Mouse (Mus musculus): ENCODE measurements at regions not wholly inside any gene's neighbourhood (a gene's known extent, or its start where the extent isn't known, plus 50 kb on each side); places are given as distances from the start of the nearest gene placed in this dataset.

DNA sequence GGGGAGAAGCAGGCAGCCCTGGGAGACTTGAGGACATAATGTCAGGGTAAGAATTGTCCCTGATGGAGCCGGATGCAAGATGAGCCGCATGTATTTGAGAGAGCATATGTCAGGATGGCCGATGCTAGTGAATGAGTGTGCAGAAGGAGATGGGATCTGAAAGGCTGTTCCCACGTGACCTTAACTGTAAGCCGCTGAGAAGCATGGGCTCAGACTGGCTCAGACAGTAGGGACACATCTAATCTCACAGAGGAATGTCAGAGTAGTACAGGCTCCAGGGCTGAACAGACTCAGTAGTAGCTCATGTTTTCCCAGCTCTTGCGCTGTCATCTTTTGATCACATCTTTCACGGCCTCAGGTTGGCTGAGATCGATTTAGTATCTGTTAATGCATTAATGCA is 145.4 kb downstream of the Rsl24d1 start:
- Histone ChIP-seq H3K4me2 (no peak overlapping the region), H3K27ac (no peak overlapping the region), H3K9me3 (replicated peaks) (no peaks in the 10 kb centered on the region), H3K36me3 (no peaks in the 10 kb centered on the region), H3K4me1 (no peaks in the 10 kb centered on the region), H3K9ac (no peak overlapping the region), H3K4me3 (no peak overlapping the region), H3K27me3 (replicated peaks) (no peaks in the 10 kb centered on the region)
- no peak for ATAC-seq
- WGBS (ENCODE audit: insufficient replicate concordance) = 72% methylated on average over 8 of the region's 8 CpGs

DNA sequence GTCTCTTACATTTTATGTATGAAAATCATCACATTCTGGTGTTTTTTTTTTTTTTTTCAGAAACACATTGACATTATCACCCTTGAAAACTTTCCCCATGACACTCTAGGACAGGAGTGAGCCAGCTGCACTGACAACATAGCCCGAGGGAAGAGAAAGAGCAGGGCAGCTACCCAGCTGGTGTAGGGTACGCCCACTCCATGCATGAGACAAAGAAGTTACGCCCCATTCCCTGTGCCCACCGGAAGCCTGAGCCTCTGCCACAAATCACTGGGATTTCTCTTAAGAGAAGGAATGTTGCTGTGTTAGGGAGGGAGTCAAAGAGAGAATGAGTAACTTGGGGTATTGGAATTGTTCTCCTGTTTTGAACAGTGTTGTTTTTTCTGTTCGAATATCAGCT is 149.5 kb downstream of the Rsl24d1 start:
- Histone ChIP-seq H3K4me1 (no peaks in the 10 kb centered on the region), H3K4me2 (no peak overlapping the region), H3K9ac (no peak overlapping the region), H3K27ac (no peak overlapping the region), H3K4me3 (no peak overlapping the region), H3K9me3 (replicated peaks) (no peaks in the 10 kb centered on the region), H3K27me3 (replicated peaks) (no peaks in the 10 kb centered on the region), H3K36me3 (no peaks in the 10 kb centered on the region)
- WGBS (ENCODE audit: insufficient replicate concordance) = 51% methylated on average over 5 of the region's 5 CpGs
- no peak for ATAC-seq

GRCm38 (mm10) chr9:73270249-73270648 is 157.0 kb downstream of the Rsl24d1 start:
- H3K4me2 ChIP-seq = no peak overlapping the region
- H3K27ac ChIP-seq = no peak overlapping the region
- ATAC-seq = no peak
- WGBS (ENCODE audit: insufficient replicate concordance) = 72% methylated on average over 5 of the region's 5 CpGs
- no peak overlapping the region for H3K9ac ChIP-seq
- no peak overlapping the region for H3K4me3 ChIP-seq
- H3K27me3 ChIP-seq (replicated peaks) = no peaks in the 10 kb centered on the region
- no peaks in the 10 kb centered on the region for H3K36me3 ChIP-seq
- no peaks in the 10 kb centered on the region for H3K4me1 ChIP-seq
- no peaks in the 10 kb centered on the region for H3K9me3 ChIP-seq (replicated peaks)

DNA sequence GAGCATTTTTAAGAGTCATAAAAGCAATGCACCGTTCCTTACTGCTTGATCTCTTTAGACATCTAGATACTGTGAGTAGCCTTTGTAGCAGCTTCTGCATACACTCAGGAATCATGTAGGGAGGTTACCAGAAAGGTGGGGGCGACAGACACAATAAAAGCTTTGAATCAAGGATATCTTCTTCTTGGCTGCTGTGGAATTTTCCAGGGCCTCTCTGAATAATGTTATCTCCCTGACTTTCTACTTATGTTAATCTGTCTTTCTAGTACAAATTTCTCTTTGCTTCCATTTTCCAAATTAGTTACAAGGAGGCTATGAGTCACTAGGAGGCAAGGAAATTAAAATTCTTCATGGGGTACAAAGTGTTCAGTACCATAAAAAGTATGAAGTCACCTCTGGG is 159.4 kb downstream of the Rsl24d1 start:
- no peak overlapping the region for H3K4me3 ChIP-seq
- 55% methylated on average over 2 of the region's 2 CpGs for WGBS (ENCODE audit: insufficient replicate concordance)
- ATAC-seq = no peak
- H3K9me3 ChIP-seq (replicated peaks) = no peaks in the 10 kb centered on the region
- no peaks in the 10 kb centered on the region for H3K27me3 ChIP-seq (replicated peaks)
- H3K36me3 ChIP-seq = no peaks in the 10 kb centered on the region
- no peak overlapping the region for H3K4me2 ChIP-seq
- no peaks in the 10 kb centered on the region for H3K4me1 ChIP-seq
- H3K27ac ChIP-seq = no peak overlapping the region
- H3K9ac ChIP-seq = no peak overlapping the region

DNA sequence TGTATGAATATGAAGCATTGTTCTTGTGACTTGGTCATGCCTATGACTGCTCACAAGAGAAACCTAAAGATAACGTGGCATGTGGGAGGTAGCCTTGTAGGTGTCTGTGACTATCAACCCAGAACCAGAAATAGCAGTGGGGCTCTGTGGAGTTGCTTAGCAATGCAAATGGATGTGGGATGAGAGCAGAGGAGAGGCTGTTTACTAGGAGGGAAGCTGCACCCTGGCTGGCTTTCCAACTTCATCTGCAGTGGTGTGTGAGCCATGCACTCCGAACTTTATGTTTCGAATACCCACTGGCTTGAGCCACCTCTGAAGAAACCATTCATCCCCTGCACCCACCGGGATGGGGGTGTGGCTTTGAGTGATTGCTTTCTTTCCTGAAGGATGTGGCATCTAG is 160.5 kb downstream of the Rsl24d1 start:
- H3K4me3 ChIP-seq = no peak overlapping the region
- H3K9ac ChIP-seq = no peak overlapping the region
- no peak overlapping the region for H3K27ac ChIP-seq
- no peaks in the 10 kb centered on the region for H3K27me3 ChIP-seq (replicated peaks)
- H3K4me1 ChIP-seq = no peaks in the 10 kb centered on the region
- H3K9me3 ChIP-seq (replicated peaks) = no peaks in the 10 kb centered on the region
- H3K4me2 ChIP-seq = no peak overlapping the region
- 66% methylated on average over 4 of the region's 4 CpGs for WGBS (ENCODE audit: insufficient replicate concordance)
- ATAC-seq = no peak
- H3K36me3 ChIP-seq = no peaks in the 10 kb centered on the region

DNA sequence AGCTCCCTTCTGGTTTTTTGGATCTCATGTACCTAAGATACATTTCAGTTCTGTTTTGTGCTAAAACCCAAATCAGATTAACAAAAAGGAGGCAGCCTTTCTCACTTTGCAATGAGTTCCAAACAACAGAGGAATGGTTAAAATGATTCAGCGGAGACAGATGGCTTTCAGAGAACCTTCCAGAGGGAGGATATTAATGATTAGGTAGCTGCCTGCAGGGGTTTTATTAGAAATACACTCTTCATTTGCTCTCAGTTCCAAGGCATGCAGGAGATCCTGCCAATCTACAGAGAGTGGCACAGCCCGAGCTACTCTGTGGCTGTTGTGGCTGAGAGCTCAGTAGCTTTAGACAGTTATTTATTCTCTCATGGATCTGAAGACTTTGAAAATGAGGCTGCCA is 162.4 kb downstream of the Rsl24d1 start:
- H3K4me1 ChIP-seq = no peaks in the 10 kb centered on the region
- H3K4me3 ChIP-seq = no peak overlapping the region
- no peaks in the 10 kb centered on the region for H3K36me3 ChIP-seq
- no peaks in the 10 kb centered on the region for H3K9me3 ChIP-seq (replicated peaks)
- no peak overlapping the region for H3K9ac ChIP-seq
- no peak overlapping the region for H3K4me2 ChIP-seq
- ATAC-seq = no peak
- no peak overlapping the region for H3K27ac ChIP-seq
- no peaks in the 10 kb centered on the region for H3K27me3 ChIP-seq (replicated peaks)
- WGBS (ENCODE audit: insufficient replicate concordance) = 60% methylated on average over 2 of the region's 2 CpGs

GRCm38 (mm10) chr9:73295287-73295686 is 182.1 kb downstream of the Rsl24d1 start:
- Histone ChIP-seq H3K27me3 (replicated peaks) (no peaks in the 10 kb centered on the region), H3K9ac (no peak overlapping the region), H3K27ac (no peak overlapping the region), H3K4me3 (no peak overlapping the region), H3K36me3 (no peaks in the 10 kb centered on the region), H3K4me2 (no peak overlapping the region), H3K4me1 (no peaks in the 10 kb centered on the region), H3K9me3 (replicated peaks) (no peaks in the 10 kb centered on the region)
- WGBS (ENCODE audit: insufficient replicate concordance) = 70% methylated on average over 6 of the region's 6 CpGs
- ATAC-seq = no peak

GRCm38 (mm10) chr9:73302156-73302918 is 189.1 kb downstream of the Rsl24d1 start:
- Histone ChIP-seq H3K27ac (no peak overlapping the region), H3K4me1 (no peaks in the 10 kb centered on the region), H3K9me3 (replicated peaks) (peaks cover 4% of the 10 kb centered on the region; the same call in 1 of the 2 replicates), H3K27me3 (replicated peaks) (no peaks in the 10 kb centered on the region), H3K9ac (no peak overlapping the region), H3K36me3 (no peaks in the 10 kb centered on the region), H3K4me3 (no peak overlapping the region), H3K4me2 (no peak overlapping the region)
- WGBS (ENCODE audit: insufficient replicate concordance) = 78% methylated on average over 5 of the region's 5 CpGs
- no peak for ATAC-seq

- ATAC-seq = no peak
- H3K4me2 ChIP-seq = no peak overlapping the region
Measured at GRCm38 (mm10) chr9:73317048-73317447, 203.8 kb downstream of the Rsl24d1 start.

GRCm38 (mm10) chr9:73319704-73320307 is 206.6 kb downstream of the Rsl24d1 start:
- 62% methylated on average over 2 of the region's 2 CpGs for WGBS (ENCODE audit: insufficient replicate concordance)
- ATAC-seq = no peak
- Histone ChIP-seq H3K4me3 (no peak overlapping the region), H3K36me3 (no peaks in the 10 kb centered on the region), H3K27me3 (replicated peaks) (no peaks in the 10 kb centered on the region), H3K27ac (no peak overlapping the region), H3K4me2 (no peak overlapping the region), H3K9me3 (replicated peaks) (0 out of 2 replicates have a peak, but pooled peaks cover 5% of the 10 kb centered on the region), H3K9ac (no peak overlapping the region), H3K4me1 (no peaks in the 10 kb centered on the region)

More at GRCm38 (mm10) chr9:73317048-73317447, 203.8 kb downstream of the Rsl24d1 start:
- Histone ChIP-seq H3K36me3 (no peaks in the 10 kb centered on the region), H3K4me3 (no peak overlapping the region), H3K9ac (no peak overlapping the region), H3K27me3 (replicated peaks) (no peaks in the 10 kb centered on the region), H3K9me3 (replicated peaks) (0 out of 2 replicates have a peak, but pooled peaks cover 4% of the 10 kb centered on the region), H3K27ac (no peak overlapping the region), H3K4me1 (no peaks in the 10 kb centered on the region)
- WGBS (ENCODE audit: insufficient replicate concordance) = 16% methylated on average over 1 of the region's 1 CpGs

- Histone ChIP-seq H3K4me1 (no peaks in the 10 kb centered on the region), H3K4me2 (no peak overlapping the region), H3K27me3 (replicated peaks) (no peaks in the 10 kb centered on the region), H3K36me3 (no peaks in the 10 kb centered on the region), H3K4me3 (no peak overlapping the region), H3K9me3 (replicated peaks) (no peaks in the 10 kb centered on the region), H3K27ac (no peak overlapping the region), H3K9ac (no peak overlapping the region)
- ATAC-seq = no peak
Measured at GRCm38 (mm10) chr9:73331066-73331465, 217.8 kb downstream of the Rsl24d1 start.

GRCm38 (mm10) chr9:73336039-73336438 is 222.8 kb downstream of the Rsl24d1 start:
- WGBS (ENCODE audit: insufficient replicate concordance) = 69% methylated on average over 5 of the region's 5 CpGs
- Histone ChIP-seq H3K4me2 (no peak overlapping the region), H3K27me3 (replicated peaks) (no peaks in the 10 kb centered on the region), H3K9me3 (replicated peaks) (0 out of 2 replicates have a peak, but pooled peaks cover 7% of the 10 kb centered on the region), H3K27ac (no peak overlapping the region), H3K4me1 (no peaks in the 10 kb centered on the region), H3K4me3 (no peak overlapping the region), H3K36me3 (no peaks in the 10 kb centered on the region), H3K9ac (no peak overlapping the region)
- no peak for ATAC-seq

Measured in liver, embryonic 12.5 days (tissue).